Mouse (Mus musculus): ENCODE results near the gene Olfr63. TPM values are rescaled to one million over a fixed set of nuclear protein-coding genes. Genes with fewer than 3 reads are reported as not detected.
"Not testable (repeated sequence)": the region's sequence is repeated elsewhere in the genome, so short reads cannot be mapped to it uniquely, and the experiment has no call there.

The Olfr63 gene
- polyA plus RNA-seq (2011; ENCODE audit: insufficient read depth, insufficient read length, low read depth, missing spikeins) = not detected in 2 replicates

GRCm38 (mm10) chr17:33264376-33264775, at the start of gene Olfr63:
TSS of gene Olfr63 (plus strand) at chr17:33264676.
- no peak within 1 kb of the TSS for H3K27ac ChIP-seq (ENCODE audit: insufficient read depth, low read length)
- H3K36me3 ChIP-seq (ENCODE audit: control insufficient read depth, insufficient read depth, low read length, poor library complexity, severe bottlenecking) = no peaks in the 10 kb centered on the region
- H3K4me3 ChIP-seq (ENCODE audit: low read depth, low read length) = no peak within 1 kb of the TSS
- no peak for TF ChIP-seq EP300 (IDR thresholded peaks at IDR 0.05; ENCODE audit: insufficient read depth, low read depth, low read length)
- no peak for TF ChIP-seq CTCF (IDR thresholded peaks at IDR 0.05; ENCODE audit: low read depth, low read length)
- TF ChIP-seq POLR2A (IDR thresholded peaks at IDR 0.05; ENCODE audit: insufficient read depth, low read length) = no peak
- H3K4me1 ChIP-seq (ENCODE audit: control insufficient read depth, insufficient read depth, low read length) = no peaks in the 10 kb centered on the region
- H3K9ac ChIP-seq (ENCODE audit: low read depth, poor library complexity, severe bottlenecking) = no peak within 1 kb of the TSS
- no peaks in the 10 kb centered on the region for H3K9me3 ChIP-seq (replicated peaks; ENCODE audit: control insufficient read depth, insufficient read depth, low read length, poor library complexity, severe bottlenecking)
- no peaks in the 10 kb centered on the region for H3K27me3 ChIP-seq (ENCODE audit: control insufficient read depth, insufficient read depth, low read length, poor library complexity, severe bottlenecking)

- H3K27ac ChIP-seq (ENCODE audit: insufficient read depth, low read length) = no peak within 1 kb of the TSS
- no peaks in the 10 kb centered on the region for H3K36me3 ChIP-seq (ENCODE audit: control insufficient read depth, insufficient read depth, low read length, poor library complexity, severe bottlenecking)
- H3K4me3 ChIP-seq (ENCODE audit: low read depth, low read length) = no peak within 1 kb of the TSS
- H3K27me3 ChIP-seq (ENCODE audit: control insufficient read depth, insufficient read depth, low read length, poor library complexity, severe bottlenecking) = no peaks in the 10 kb centered on the region
- no peak within 1 kb of the TSS for H3K9ac ChIP-seq (ENCODE audit: low read depth, poor library complexity, severe bottlenecking)
- no peaks in the 10 kb centered on the region for H3K9me3 ChIP-seq (replicated peaks; ENCODE audit: control insufficient read depth, insufficient read depth, low read length, poor library complexity, severe bottlenecking)
- TF ChIP-seq CTCF (IDR thresholded peaks at IDR 0.05; ENCODE audit: low read depth, low read length) (no peak), POLR2A (IDR thresholded peaks at IDR 0.05; ENCODE audit: insufficient read depth, low read length) (no peak), EP300 (IDR thresholded peaks at IDR 0.05; ENCODE audit: insufficient read depth, low read depth, low read length) (no peak)
- H3K4me1 ChIP-seq (ENCODE audit: control insufficient read depth, insufficient read depth, low read length) = no peaks in the 10 kb centered on the region
These were observed 42.9 kb upstream of the Olfr63 start, which contains the start of gene Olfr1564 for GRCm38 (mm10) chr17:33221590-33221989. TSS of gene Olfr1564 (minus strand) at chr17:33221690.

GRCm38 (mm10) chr17:33236646-33237045, 27.8 kb upstream of the Olfr63 start:
- H3K4me1 ChIP-seq (ENCODE audit: control insufficient read depth, insufficient read depth, low read length); H3K27ac ChIP-seq (ENCODE audit: insufficient read depth, low read length); H3K4me3 ChIP-seq (ENCODE audit: low read depth, low read length); H3K9me3 ChIP-seq (replicated peaks; ENCODE audit: control insufficient read depth, insufficient read depth, low read length, poor library complexity, severe bottlenecking); H3K36me3 ChIP-seq (ENCODE audit: control insufficient read depth, insufficient read depth, low read length, poor library complexity, severe bottlenecking); H3K27me3 ChIP-seq (ENCODE audit: control insufficient read depth, insufficient read depth, low read length, poor library complexity, severe bottlenecking); H3K9ac ChIP-seq (ENCODE audit: low read depth, poor library complexity, severe bottlenecking): not testable (repeated sequence)

- H3K27ac ChIP-seq (ENCODE audit: insufficient read depth, low read length); H3K36me3 ChIP-seq (ENCODE audit: control insufficient read depth, insufficient read depth, low read length, poor library complexity, severe bottlenecking); H3K27me3 ChIP-seq (ENCODE audit: control insufficient read depth, insufficient read depth, low read length, poor library complexity, severe bottlenecking); H3K4me1 ChIP-seq (ENCODE audit: control insufficient read depth, insufficient read depth, low read length); H3K4me3 ChIP-seq (ENCODE audit: low read depth, low read length); H3K9me3 ChIP-seq (replicated peaks; ENCODE audit: control insufficient read depth, insufficient read depth, low read length, poor library complexity, severe bottlenecking); H3K9ac ChIP-seq (ENCODE audit: low read depth, poor library complexity, severe bottlenecking): not testable (repeated sequence)
These were observed 9.8 kb upstream of the Olfr63 start, which contains the start of gene Zfp955a for GRCm38 (mm10) chr17:33254530-33255318. TSS of gene Zfp955a (minus strand) at chr17:33255145.

DNA sequence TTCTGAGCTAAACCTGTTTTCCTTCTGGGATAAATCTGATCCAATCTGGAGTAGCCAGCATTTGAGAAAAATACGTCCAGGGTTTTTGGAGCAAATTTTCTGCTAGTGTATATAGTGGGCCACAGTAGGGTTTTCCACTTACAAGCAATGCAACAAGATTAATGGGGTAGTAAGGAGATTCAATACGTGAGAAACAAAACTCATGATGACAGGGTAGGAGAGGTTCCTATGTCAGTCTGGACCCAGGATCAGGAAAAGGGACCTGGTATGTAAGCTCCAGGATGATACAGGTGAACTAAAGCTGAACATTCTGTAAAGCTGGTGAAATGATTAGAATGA, 9.2 kb upstream of the Olfr63 start:
- H3K27me3 ChIP-seq (ENCODE audit: control insufficient read depth, insufficient read depth, low read length, poor library complexity, severe bottlenecking); H3K36me3 ChIP-seq (ENCODE audit: control insufficient read depth, insufficient read depth, low read length, poor library complexity, severe bottlenecking); H3K4me1 ChIP-seq (ENCODE audit: control insufficient read depth, insufficient read depth, low read length); H3K9ac ChIP-seq (ENCODE audit: low read depth, poor library complexity, severe bottlenecking); H3K4me3 ChIP-seq (ENCODE audit: low read depth, low read length); H3K9me3 ChIP-seq (replicated peaks; ENCODE audit: control insufficient read depth, insufficient read depth, low read length, poor library complexity, severe bottlenecking); H3K27ac ChIP-seq (ENCODE audit: insufficient read depth, low read length): not testable (repeated sequence)

DNA sequence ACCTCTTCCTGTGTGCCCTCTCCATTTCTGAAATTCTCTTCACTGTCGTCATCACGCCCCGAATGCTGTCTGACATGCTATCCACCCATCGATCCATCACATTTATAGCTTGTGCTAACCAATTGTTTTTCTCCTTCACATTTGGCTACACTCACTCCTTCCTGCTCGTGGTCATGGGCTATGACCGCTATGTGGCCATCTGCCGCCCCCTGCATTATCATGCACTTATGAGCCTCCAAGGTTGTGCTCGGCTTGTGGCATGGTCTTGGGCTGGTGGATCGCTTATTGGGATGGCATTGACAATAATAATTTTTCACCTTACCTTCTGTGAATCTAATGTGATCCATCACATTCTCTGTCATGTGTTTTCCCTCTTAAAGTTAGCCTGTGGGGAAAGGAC, 4.4 kb downstream of the Olfr63 start:
- Histone ChIP-seq H3K27ac (ENCODE audit: insufficient read depth, low read length) (no peak overlapping the region), H3K4me1 (ENCODE audit: control insufficient read depth, insufficient read depth, low read length) (no peaks in the 10 kb centered on the region), H3K4me3 (ENCODE audit: low read depth, low read length) (no peak overlapping the region), H3K9ac (ENCODE audit: low read depth, poor library complexity, severe bottlenecking) (no peak overlapping the region), H3K27me3 (ENCODE audit: control insufficient read depth, insufficient read depth, low read length, poor library complexity, severe bottlenecking) (no peaks in the 10 kb centered on the region), H3K36me3 (ENCODE audit: control insufficient read depth, insufficient read depth, low read length, poor library complexity, severe bottlenecking) (no peaks in the 10 kb centered on the region), H3K9me3 (replicated peaks; ENCODE audit: control insufficient read depth, insufficient read depth, low read length, poor library complexity, severe bottlenecking) (no peaks in the 10 kb centered on the region)
- TF ChIP-seq POLR2A (IDR thresholded peaks at IDR 0.05; ENCODE audit: insufficient read depth, low read length) (no peak), EP300 (IDR thresholded peaks at IDR 0.05; ENCODE audit: insufficient read depth, low read depth, low read length) (no peak), CTCF (IDR thresholded peaks at IDR 0.05; ENCODE audit: low read depth, low read length) (no peak)

GRCm38 (mm10) chr17:33289039-33289875, 24.8 kb downstream of the Olfr63 start, which contains the start of gene Zfp955b:
TSS of gene Zfp955b (plus strand) at chr17:33289544.
- H3K9me3 ChIP-seq (replicated peaks; ENCODE audit: control insufficient read depth, insufficient read depth, low read length, poor library complexity, severe bottlenecking); H3K27me3 ChIP-seq (ENCODE audit: control insufficient read depth, insufficient read depth, low read length, poor library complexity, severe bottlenecking); H3K36me3 ChIP-seq (ENCODE audit: control insufficient read depth, insufficient read depth, low read length, poor library complexity, severe bottlenecking); H3K27ac ChIP-seq (ENCODE audit: insufficient read depth, low read length); H3K4me3 ChIP-seq (ENCODE audit: low read depth, low read length); H3K4me1 ChIP-seq (ENCODE audit: control insufficient read depth, insufficient read depth, low read length); H3K9ac ChIP-seq (ENCODE audit: low read depth, poor library complexity, severe bottlenecking): not testable (repeated sequence)

DNA sequence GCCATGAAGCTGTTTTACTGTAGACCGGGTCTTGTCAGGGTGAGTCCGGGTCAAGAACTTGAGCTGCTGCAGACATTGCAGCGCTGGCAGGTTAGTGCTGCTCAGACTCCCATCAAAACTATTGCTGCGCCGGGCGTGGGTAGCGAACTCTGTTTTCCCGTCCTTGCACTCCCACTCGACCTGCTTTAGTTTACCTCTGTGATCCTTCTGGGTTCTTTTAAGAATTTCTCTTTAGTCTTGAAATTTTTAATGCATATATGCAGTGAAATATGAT, 25.3 kb downstream of the Olfr63 start:
- H3K4me1 ChIP-seq (ENCODE audit: control insufficient read depth, insufficient read depth, low read length); H3K27ac ChIP-seq (ENCODE audit: insufficient read depth, low read length); H3K4me3 ChIP-seq (ENCODE audit: low read depth, low read length); H3K27me3 ChIP-seq (ENCODE audit: control insufficient read depth, insufficient read depth, low read length, poor library complexity, severe bottlenecking); H3K9ac ChIP-seq (ENCODE audit: low read depth, poor library complexity, severe bottlenecking); H3K9me3 ChIP-seq (replicated peaks; ENCODE audit: control insufficient read depth, insufficient read depth, low read length, poor library complexity, severe bottlenecking); H3K36me3 ChIP-seq (ENCODE audit: control insufficient read depth, insufficient read depth, low read length, poor library complexity, severe bottlenecking): not testable (repeated sequence)
